Mouse (Mus musculus) CH12.LX (cell line): Measurements from ENCODE around the gene Grk4. TPM values are rescaled to one million over a fixed set of nuclear protein-coding genes. Genes with fewer than 3 reads are reported as not detected.

Experiments used
- DNase-seq: peaks from one replicate; pipeline ENCODE4 v3.0.0-alpha.2; 2013; ENCODE audit errors: extremely low read depth
- H3K27ac ChIP-seq: 2 replicates; pipeline ENCODE4 v1.5.1; 2012; ENCODE audit warnings: low read depth, mild to moderate bottlenecking, control low read depth, moderate library complexity; ENCODE audit not compliant: insufficient read depth
- H3K27me3 ChIP-seq: replicated peaks from 2 replicates; pipeline ENCODE3; 2012; ENCODE audit warnings: inconsistent platforms
- H3K36me3 ChIP-seq, 2 experiments: replicated peaks in 1 of 2; 2 replicates each; pipeline versions ENCODE3 to v1.6.1; 2012; ENCODE audit warnings: inconsistent platforms in 1 of 2, low read length in 1 of 2, mild to moderate bottlenecking in 1 of 2, mixed read lengths in 1 of 2, moderate library complexity in 1 of 2; ENCODE audit not compliant: control insufficient read depth in 1 of 2, insufficient read depth in 1 of 2
- H3K4me1 ChIP-seq, 2 experiments: 2 replicates each; pipeline ENCODE4 v1.6.1; 2012; ENCODE audit warnings: inconsistent platforms in 1 of 2, moderate library complexity in 1 of 2; ENCODE audit not compliant: insufficient read depth in 2 of 2, control insufficient read depth in 1 of 2
- H3K4me2 ChIP-seq: 2 replicates; pipeline ENCODE4 v1.6.1; 2012; ENCODE audit warnings: low read depth, mild to moderate bottlenecking, control low read depth; ENCODE audit not compliant: poor library complexity, insufficient read depth, severe bottlenecking
- H3K4me3 ChIP-seq, 3 experiments: fragments of 150-350 bp in 1 of 3; sonication (generic) in 1 of 3; replicated peaks in 1 of 3; 2 replicates each; pipeline versions ENCODE3 to v1.5.1; 2011 to 2012; ENCODE audit warnings: low read depth in 2 of 3, low read length in 2 of 3, mild to moderate bottlenecking in 2 of 3, moderate library complexity in 2 of 3, control low read depth in 1 of 3, improper control_type of control experiment in 1 of 3, inconsistent platforms in 1 of 3, mixed read lengths in 1 of 3; ENCODE audit not compliant: poor library complexity in 1 of 3
- H3K79me2 ChIP-seq: replicated peaks from 2 replicates; pipeline ENCODE4 v1.6.1; 2012; ENCODE audit warnings: mild to moderate bottlenecking, moderate library complexity; ENCODE audit not compliant: control insufficient read depth, poor library complexity, insufficient read depth, severe bottlenecking; ENCODE audit errors: extremely low read depth
- H3K9ac ChIP-seq: 2 replicates; pipeline ENCODE4 v1.6.1; 2012; ENCODE audit warnings: low read depth, mild to moderate bottlenecking, control low read depth, moderate library complexity; ENCODE audit not compliant: insufficient read depth
- H3K9me3 ChIP-seq: replicated peaks from 2 replicates; pipeline ENCODE3; 2012; ENCODE audit warnings: low read length, inconsistent platforms, mixed read lengths
- BHLHE40 ChIP-seq: IDR thresholded peaks from 2 replicates; pipeline ENCODE4 v1.6.1; 2011; ENCODE audit warnings: mild to moderate bottlenecking, low read depth, low read length, improper control_type of control experiment
- CHD1 ChIP-seq: IDR thresholded peaks from 2 replicates; pipeline ENCODE4 v1.6.1; 2012; ENCODE audit warnings: low read depth, low read length, improper control_type of control experiment, inconsistent platforms
- CHD2 ChIP-seq: IDR thresholded peaks from 2 replicates; pipeline ENCODE4 v1.6.1; 2011; ENCODE audit warnings: low read length, improper control_type of control experiment
- CTCF ChIP-seq, 2 experiments: IDR thresholded peaks in 1 of 2; conservative IDR thresholded peaks in 1 of 2; 2 replicates each; pipeline ENCODE4 v1.5.1; 2011 to 2012; ENCODE audit warnings: low read depth in 2 of 2, low read length in 2 of 2, improper control_type of control experiment in 1 of 2, inconsistent platforms in 1 of 2, mild to moderate bottlenecking in 1 of 2, moderate library complexity in 1 of 2
- E2F4 ChIP-seq: IDR thresholded peaks from 2 replicates; pipeline ENCODE4 v1.6.1; 2011; ENCODE audit warnings: low read depth, low read length, improper control_type of control experiment; ENCODE audit not compliant: insufficient replicate concordance
- ELF1 ChIP-seq: IDR thresholded peaks from 2 replicates; pipeline ENCODE4 v1.6.1; 2014; ENCODE audit warnings: low read depth, mild to moderate bottlenecking, inconsistent platforms, low read length, improper control_type of control experiment
- EP300 ChIP-seq: IDR thresholded peaks from 2 replicates; pipeline ENCODE4 v1.6.1; 2011; ENCODE audit warnings: low read length, improper control_type of control experiment
- ETS1 ChIP-seq: conservative IDR thresholded peaks from 2 replicates; pipeline ENCODE4 v1.6.1; 2012; ENCODE audit warnings: low read depth, mild to moderate bottlenecking, inconsistent platforms, low read length, improper control_type of control experiment, moderate library complexity
- GABPA ChIP-seq: IDR thresholded peaks from 2 replicates; pipeline ENCODE4 v1.6.1; 2012; ENCODE audit warnings: low read depth, low read length, improper control_type of control experiment, inconsistent platforms; ENCODE audit not compliant: insufficient replicate concordance
- HCFC1 ChIP-seq: IDR thresholded peaks from 2 replicates; pipeline ENCODE4 v1.6.1; 2012; ENCODE audit warnings: low read depth, mild to moderate bottlenecking, inconsistent platforms, low read length, improper control_type of control experiment
- IRF4 ChIP-seq: IDR thresholded peaks from 2 replicates; pipeline ENCODE4 v1.6.1; 2014; ENCODE audit warnings: low read depth, mild to moderate bottlenecking, inconsistent platforms, low read length, improper control_type of control experiment
- JUN ChIP-seq: IDR thresholded peaks from 2 replicates; pipeline ENCODE4 v1.6.1; 2011; ENCODE audit warnings: low read depth, mild to moderate bottlenecking, low read length, improper control_type of control experiment, moderate library complexity; ENCODE audit not compliant: insufficient read depth
- JUND ChIP-seq: conservative IDR thresholded peaks from 2 replicates; pipeline ENCODE4 v1.6.1; 2011; ENCODE audit warnings: low read depth, low read length, improper control_type of control experiment
- KAT2A ChIP-seq: IDR thresholded peaks from 2 replicates; pipeline ENCODE4 v1.6.1; 2012; ENCODE audit warnings: low read length, improper control_type of control experiment, inconsistent platforms; ENCODE audit not compliant: insufficient replicate concordance
- MAFK ChIP-seq: IDR thresholded peaks from 2 replicates; pipeline ENCODE4 v1.6.1; 2011; ENCODE audit warnings: low read length, improper control_type of control experiment; ENCODE audit not compliant: insufficient replicate concordance
- MAX ChIP-seq: IDR thresholded peaks from 2 replicates; pipeline ENCODE4 v1.6.1; 2011; ENCODE audit warnings: low read length, improper control_type of control experiment
- MAZ ChIP-seq: IDR thresholded peaks from 2 replicates; pipeline ENCODE4 v1.6.1; 2012; ENCODE audit warnings: low read depth, mild to moderate bottlenecking, inconsistent platforms, low read length, improper control_type of control experiment, moderate library complexity
- MEF2A ChIP-seq: IDR thresholded peaks from 2 replicates; pipeline ENCODE4 v1.6.1; 2014; ENCODE audit warnings: low read depth, mild to moderate bottlenecking, inconsistent platforms, low read length, improper control_type of control experiment, borderline replicate concordance
- MXI1 ChIP-seq: IDR thresholded peaks from 2 replicates; pipeline ENCODE4 v1.6.1; 2011; ENCODE audit warnings: mild to moderate bottlenecking, low read depth, low read length, improper control_type of control experiment
- MYC ChIP-seq: IDR thresholded peaks from 2 replicates; pipeline ENCODE4 v1.6.1; 2011; ENCODE audit warnings: low read depth, mild to moderate bottlenecking, improper control_type of control experiment, low read length
- NELFE ChIP-seq: IDR thresholded peaks from 2 replicates; pipeline ENCODE4 v1.6.1; 2011; ENCODE audit warnings: low read depth, low read length, improper control_type of control experiment
- NRF1 ChIP-seq: IDR thresholded peaks from 2 replicates; pipeline ENCODE4 v1.6.1; 2014; ENCODE audit warnings: low read depth, mild to moderate bottlenecking, inconsistent platforms, low read length, improper control_type of control experiment, moderate library complexity
- PAX5 ChIP-seq: IDR thresholded peaks from 2 replicates; pipeline ENCODE4 v1.6.1; 2012; ENCODE audit warnings: low read length, inconsistent platforms, mixed read lengths
- POLR2A ChIP-seq: IDR thresholded peaks from 2 replicates; pipeline ENCODE4 v1.6.1; 2011; ENCODE audit warnings: low read depth, mild to moderate bottlenecking, improper control_type of control experiment, low read length
- POLR2AphosphoS2 ChIP-seq: IDR thresholded peaks from 2 replicates; pipeline ENCODE4 v1.6.1; 2011; ENCODE audit warnings: low read depth, low read length, improper control_type of control experiment
- RAD21 ChIP-seq: IDR thresholded peaks from 2 replicates; pipeline ENCODE4 v1.6.1; 2011; ENCODE audit warnings: low read depth, mild to moderate bottlenecking, low read length, improper control_type of control experiment, moderate library complexity
- RCOR1 ChIP-seq: conservative IDR thresholded peaks from 2 replicates; pipeline ENCODE4 v1.6.1; 2012; ENCODE audit warnings: low read depth, mild to moderate bottlenecking, inconsistent platforms, low read length, improper control_type of control experiment
- SIN3A ChIP-seq: IDR thresholded peaks from 2 replicates; pipeline ENCODE4 v1.6.1; 2012; ENCODE audit warnings: low read length, improper control_type of control experiment, inconsistent platforms
- SMC3 ChIP-seq: IDR thresholded peaks from 2 replicates; pipeline ENCODE4 v1.6.1; 2011; ENCODE audit warnings: low read depth, low read length, improper control_type of control experiment
- TBP ChIP-seq: conservative IDR thresholded peaks from 2 replicates; pipeline ENCODE4 v1.6.1; 2011; ENCODE audit warnings: low read depth, low read length, improper control_type of control experiment
- TCF12 ChIP-seq: IDR thresholded peaks from 2 replicates; pipeline ENCODE4 v1.6.1; 2014; ENCODE audit warnings: low read depth, mild to moderate bottlenecking, inconsistent platforms, low read length, improper control_type of control experiment
- UBTF ChIP-seq: IDR thresholded peaks from 2 replicates; pipeline ENCODE4 v1.6.1; 2012; ENCODE audit warnings: low read depth, mild to moderate bottlenecking, inconsistent platforms, low read length, improper control_type of control experiment, moderate library complexity
- USF1 ChIP-seq: IDR thresholded peaks from 2 replicates; pipeline ENCODE4 v1.6.1; 2014; ENCODE audit warnings: low read depth, mild to moderate bottlenecking, inconsistent platforms, low read length, improper control_type of control experiment
- USF2 ChIP-seq: conservative IDR thresholded peaks from 2 replicates; pipeline ENCODE4 v1.6.1; 2011; ENCODE audit warnings: low read depth, low read length, improper control_type of control experiment
- ZC3H11A ChIP-seq: IDR thresholded peaks from 2 replicates; pipeline ENCODE4 v1.6.1; 2012; ENCODE audit warnings: low read depth, mild to moderate bottlenecking, inconsistent platforms, low read length, improper control_type of control experiment
- ZKSCAN1 ChIP-seq: IDR thresholded peaks from 2 replicates; pipeline ENCODE4 v1.6.1; 2012; ENCODE audit warnings: low read depth, inconsistent platforms, low read length, improper control_type of control experiment, borderline replicate concordance
- ZMIZ1 ChIP-seq: IDR thresholded peaks from 2 replicates; pipeline ENCODE4 v1.6.1; 2012; ENCODE audit warnings: low read depth, mild to moderate bottlenecking, inconsistent platforms, low read length, improper control_type of control experiment
- ZNF384 ChIP-seq: IDR thresholded peaks from 2 replicates; pipeline ENCODE4 v1.6.1; 2012; ENCODE audit warnings: low read depth, low read length, improper control_type of control experiment, inconsistent platforms
- dilution Hi-C: fragments of 300-500 bp; cut with MboI; formaldehyde crosslinking; loops from 2 replicates; pipeline ENCODE4 v1.14.3; 2020; ENCODE audit warnings: low sequenced_read_pairs; ENCODE audit not compliant: extremely low pct_unique_long_range_greater_than_20kb, extremely low pct_ligation_motif_present
- in situ Hi-C: fragments of 300-500 bp; cut with MboI; formaldehyde crosslinking; loops from 3 replicates; pipeline ENCODE4 v1.14.3; 2019; ENCODE audit warnings: low sequenced_read_pairs, low pct_ligation_motif_present, low pct_unique_long_range_greater_than_20kb, mixed read lengths
- polyA plus RNA-seq: library from polyadenylated mRNA; unstranded; fragments of >175 nt; gene quantifications from 2 replicates; pipeline ENCODE4 v1.2.1, GENCODE M21; 2012; ENCODE audit warnings: low read depth; ENCODE audit not compliant: insufficient read length
- total RNA-seq, 2 experiments: library from RNA; depleted of rRNA; stranded (reverse); fragments of 300-350 nt in 1 of 2; fragments of >200 nt in 1 of 2; gene quantifications; 2 replicates each; pipeline ENCODE4 v1.2.3; 2012 to 2014

Gene Grk4
- total and polyA plus RNA-seq, 3 experiments = 0.56 to 0.81 (median 0.76) TPM

GRCm38 (mm10) chr5:34761509-34761908 lies 101.3 kb downstream of the Grk4 start, which contains the start of gene Htt:
Gene Htt, plus strand, starts transcription at chr5:34761740.
- H3K9me3 ChIP-seq = no peaks in the 10 kb centered on the region
- peaks cover 20% of the 10 kb centered on the region; the same call in 1 of the 2 replicates for H3K79me2 ChIP-seq
- peaks cover 4 to 12% of the 10 kb centered on the region in 2 experiments; a peak in 2 of 4 replicates for H3K4me1 ChIP-seq
- H3K9ac ChIP-seq = peak within 1 kb of the TSS; percentile 88
- peak; percentile 94 for DNase-seq
- TF ChIP-seq MAX (peak; percentile 53; the same call in 1 of the 2 replicates), TBP (peak; percentile 77), RCOR1 (no peak), PAX5 (no peak), MYC (0 out of 2 replicates have a peak, but pooled peaks have one; percentile 32), IRF4 (peak; percentile 32; the same call in 1 of the 2 replicates), MEF2A (no peak), UBTF (0 out of 2 replicates have a peak, but pooled peaks have one; percentile 33), TCF12 (peak; percentile 92), MAZ (no peak), BHLHE40 (peak; percentile 27), GABPA (peak; percentile 26; the same call in 1 of the 2 replicates), JUND (no peak), JUN (no peak), ZKSCAN1 (no peak), E2F4 (no peak), POLR2A (peak; percentile 97), USF2 (no peak), NRF1 (peak; percentile 59), NELFE (peak; percentile 94), ELF1 (peak; percentile 75), CHD1 (no peak), CTCF (conservative IDR thresholded peaks at IDR 0.05 in 1 of 2, IDR thresholded peaks at IDR 0.05 in 1 of 2; ENCODE audit: low read depth in 2 of 2, low read length in 2 of 2) (peak in 1 of 2 experiments; percentile 6; a peak in 1 of 4 replicates), KAT2A (peak; percentile 61; the same call in 1 of the 2 replicates), ETS1 (peak; percentile 35), ZC3H11A (no peak), USF1 (no peak), SMC3 (no peak), MAFK (no peak), SIN3A (peak; percentile 64; the same call in 1 of the 2 replicates), RAD21 (no peak), POLR2AphosphoS2 (peak; percentile 71; the same call in 1 of the 2 replicates), ZNF384 (no peak), MXI1 (peak; percentile 63; the same call in 1 of the 2 replicates), CHD2 (no peak), EP300 (no peak), ZMIZ1 (peak; percentile 93), HCFC1 (peak; percentile 85)
- no peaks in the 10 kb centered on the region for H3K36me3 ChIP-seq
- in situ Hi-C loops = no loop called here
- H3K4me2 ChIP-seq = peak within 1 kb of the TSS; percentile 85
- H3K27me3 ChIP-seq = peaks cover 25% of the 10 kb centered on the region
- H3K27ac ChIP-seq = peak within 1 kb of the TSS; percentile 16; the same call in 1 of the 2 replicates
- H3K4me3 ChIP-seq = peak within 1 kb of the TSS; percentile 89 to 97 (median 93)
- dilution Hi-C loops = no loop called here
